Mouse (Mus musculus) gastrocnemius, postnatal 14 days (tissue): ENCODE results near the gene Tagap. TPM values are rescaled to one million over a fixed set of nuclear protein-coding genes. Genes with fewer than 3 reads are reported as not detected.
"Not testable (repeated sequence)": the region's sequence is repeated elsewhere in the genome, so short reads cannot be mapped to it uniquely, and the experiment has no call there.

Source experiments
- DNase-seq: peaks from one replicate; pipeline ENCODE4 v3.0.0; 2021; ENCODE audit warnings: mixed read lengths
- intact Hi-C: fragments of 180-260 bp; cut with DNase I; formaldehyde crosslinking; loops from one replicate; pipeline ENCODE4 v1.15.1; 2025; ENCODE audit warnings: low total_unique reads
- total RNA-seq, 2 experiments: library from RNA; stranded (reverse); gene quantifications; 2 replicates each; pipeline ENCODE4 v1.2.3; 2021

Tagap gene
- total RNA-seq, 2 experiments from 2014 or later, result 1.4 TPM

DNA sequence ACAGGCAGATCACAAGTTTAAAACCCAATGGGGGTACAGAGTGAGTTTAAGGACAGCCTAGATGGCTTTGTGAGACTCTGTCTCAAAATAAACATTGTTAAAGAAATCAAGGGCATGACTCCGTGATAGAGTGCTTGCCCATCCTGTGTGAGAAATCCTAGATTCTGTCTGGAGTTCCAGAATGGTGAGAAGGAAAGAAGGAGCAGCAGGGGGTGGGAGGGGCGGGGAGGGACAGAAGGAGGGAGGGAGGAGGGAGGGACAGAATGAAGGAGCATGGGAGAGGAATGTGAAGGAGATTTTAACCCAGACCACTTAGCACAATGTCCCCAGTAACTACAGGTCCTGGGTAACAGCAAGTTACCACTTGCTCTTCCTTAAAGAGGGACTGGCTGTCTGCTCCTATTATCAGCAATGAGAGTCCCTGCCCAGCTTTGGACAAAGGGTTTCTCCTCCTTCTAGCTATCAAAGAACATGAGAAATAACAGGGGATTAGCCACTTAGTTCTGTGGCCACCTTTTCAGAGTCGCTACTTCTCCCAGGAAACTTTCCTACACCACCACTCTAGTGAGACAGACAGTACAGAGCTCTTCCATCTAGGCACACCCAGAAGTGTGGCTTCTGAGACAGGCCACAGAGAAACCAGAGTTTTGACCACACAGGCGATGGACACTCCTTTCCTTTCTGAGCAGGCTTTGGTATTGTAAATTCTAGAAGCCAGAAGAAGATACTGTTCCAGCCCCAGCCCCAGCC lies 19.7 kb upstream of the Tagap start:
- no peak for DNase-seq
- intact Hi-C loops, result no loop called here

DNA sequence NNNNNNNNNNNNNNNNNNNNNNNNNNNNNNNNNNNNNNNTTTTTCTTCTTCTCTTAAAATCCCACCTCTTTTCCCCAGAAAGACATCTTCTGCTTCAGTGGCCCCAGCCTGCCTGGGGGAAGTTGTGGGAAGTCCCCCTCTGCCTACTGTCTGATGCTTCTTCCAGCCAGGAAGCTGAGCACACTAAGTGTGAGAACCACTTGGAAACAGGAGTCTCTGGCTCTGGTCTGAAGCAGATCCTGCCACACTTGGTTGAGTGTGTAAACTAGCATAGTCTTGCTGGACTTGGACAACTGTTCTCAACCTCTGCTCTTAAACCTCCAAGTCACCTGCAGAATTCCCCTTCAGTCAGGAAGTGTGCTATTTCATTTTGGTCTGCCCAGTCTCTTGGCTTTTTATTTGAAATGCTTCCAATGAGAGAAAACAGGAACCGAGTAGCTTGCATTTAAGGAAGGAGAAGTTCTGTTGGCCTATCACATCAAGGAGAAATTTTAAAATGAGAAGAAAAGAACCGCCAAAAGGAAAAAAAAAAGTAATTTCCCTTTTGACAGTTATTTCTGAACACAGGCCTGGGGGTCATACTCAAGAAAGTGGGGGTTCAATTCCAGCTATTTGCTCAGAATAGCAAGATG lies 11.1 kb upstream of the Tagap start:
- intact Hi-C loops, result no loop called here
- no peak for DNase-seq

DNA sequence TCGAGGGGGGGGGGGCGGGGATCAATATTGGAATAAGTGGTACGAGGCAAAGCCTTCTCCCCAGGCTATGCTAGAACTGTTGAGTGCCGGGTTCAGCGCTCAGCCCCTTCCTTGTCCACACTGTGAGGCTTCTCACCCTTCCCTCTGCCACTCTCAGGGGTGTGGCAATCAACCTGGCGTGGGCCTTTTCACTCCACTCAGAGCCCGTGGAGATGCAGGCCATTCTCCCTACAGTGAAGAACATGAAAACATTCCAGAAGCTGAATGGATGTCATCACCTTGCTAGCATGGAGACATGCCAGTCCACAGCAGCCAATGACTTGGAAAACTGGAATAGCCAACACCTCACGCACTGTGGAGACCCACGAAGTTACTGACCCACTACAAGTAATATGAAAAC lies 10.0 kb upstream of the Tagap start:
- intact Hi-C loops, result no loop called here
- DNase-seq, result no peak

DNA sequence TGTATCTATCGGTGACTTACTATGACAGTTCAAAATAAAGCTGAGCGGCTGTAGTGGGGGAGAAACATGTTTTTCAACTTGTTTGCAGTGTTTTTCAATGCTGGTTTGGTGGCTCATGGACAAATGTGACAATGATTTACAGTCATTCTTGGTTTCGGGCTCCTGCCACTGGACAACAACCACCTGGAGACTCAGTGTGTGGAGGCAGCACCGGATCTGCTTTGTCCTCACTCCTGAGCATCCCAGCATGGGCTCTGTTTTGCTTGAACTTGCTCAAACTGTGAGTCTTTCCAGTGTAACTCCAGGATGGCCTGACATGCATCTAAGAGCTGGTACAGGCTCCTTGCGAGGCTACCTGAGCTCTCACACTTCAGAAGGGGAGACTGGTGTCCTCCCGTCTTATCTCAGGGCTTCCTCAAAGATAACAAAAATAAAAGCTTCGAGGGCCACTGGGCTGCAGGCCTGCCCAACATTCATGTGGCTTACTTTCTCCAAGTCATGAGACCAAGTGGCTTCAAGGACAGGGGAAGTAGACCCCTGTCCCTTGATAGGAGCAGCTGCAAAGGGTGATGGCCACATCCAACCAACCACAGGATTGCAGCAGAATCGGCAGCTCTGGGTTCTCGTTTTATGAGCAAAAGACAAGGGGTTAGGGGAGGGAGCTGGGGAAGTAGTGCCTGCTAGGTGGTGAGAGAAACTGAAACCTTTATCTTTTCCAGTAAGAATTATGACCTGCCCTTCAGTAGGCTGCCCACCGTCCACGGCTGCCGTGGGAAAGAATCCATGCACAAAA lies 8.8 kb upstream of the Tagap start:
- intact Hi-C loops, result no loop called here
- no peak for DNase-seq

DNA sequence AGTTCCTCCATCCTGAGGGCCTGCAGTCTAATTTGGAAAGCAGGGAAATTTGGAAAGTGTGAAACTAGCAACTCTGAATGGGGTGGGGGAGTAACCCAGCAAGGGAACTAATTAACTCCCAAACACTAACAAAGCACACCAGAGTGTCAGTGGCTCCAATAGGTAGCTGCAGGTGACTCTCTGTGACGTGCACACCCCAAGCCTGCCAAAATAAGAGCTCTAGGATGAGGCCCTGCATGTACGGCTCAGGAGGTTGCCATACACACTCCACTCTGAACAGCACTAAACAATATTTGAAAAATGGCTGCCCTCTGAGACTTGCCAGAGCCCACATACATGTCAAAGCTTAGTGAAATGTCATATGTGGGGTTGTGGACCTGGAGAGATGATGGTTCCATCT lies 7.4 kb upstream of the Tagap start:
- no peak for DNase-seq
- intact Hi-C loops, result no loop called here

DNA sequence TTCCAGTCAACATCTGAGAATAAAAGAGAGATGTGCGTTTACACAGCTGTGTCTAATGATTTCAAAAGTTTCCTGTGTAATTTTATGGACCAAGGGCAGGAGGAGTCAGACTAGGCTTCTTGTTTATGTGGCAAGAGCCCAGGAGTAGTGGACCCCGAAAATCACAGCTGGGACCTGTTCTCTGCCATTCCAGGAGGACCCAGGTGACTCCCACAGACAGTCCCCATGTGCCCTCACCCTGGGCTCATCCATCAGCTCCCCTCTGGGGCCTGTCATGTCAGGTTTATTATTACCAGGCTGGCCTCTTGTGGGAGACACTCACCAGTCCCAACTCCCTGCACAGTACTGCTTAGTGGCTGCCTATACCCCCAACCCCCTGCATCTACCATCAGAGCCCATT lies 6.6 kb upstream of the Tagap start:
- DNase-seq, result no peak
- intact Hi-C loops, result no loop called here

DNA sequence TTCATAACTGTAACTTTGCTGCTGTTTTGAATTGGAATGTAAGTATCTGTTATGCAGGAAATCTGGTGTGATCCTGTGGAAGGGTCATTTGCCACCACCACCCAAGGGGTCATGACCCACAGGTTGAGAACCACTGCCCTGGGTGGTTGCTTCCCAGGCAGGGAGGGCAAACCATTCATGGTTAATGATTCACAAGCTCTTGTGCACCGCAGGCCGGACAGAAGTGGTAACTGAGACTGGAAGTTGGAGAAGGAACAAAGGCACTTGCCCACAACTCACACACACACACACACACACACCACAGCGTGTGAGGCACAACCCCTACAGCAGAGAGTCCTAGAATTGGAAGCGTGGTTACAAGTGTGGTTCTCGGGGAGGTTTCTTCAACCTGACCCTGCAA lies 3.2 kb upstream of the Tagap start:
- intact Hi-C loops, result no loop called here
- DNase-seq, result no peak

DNA sequence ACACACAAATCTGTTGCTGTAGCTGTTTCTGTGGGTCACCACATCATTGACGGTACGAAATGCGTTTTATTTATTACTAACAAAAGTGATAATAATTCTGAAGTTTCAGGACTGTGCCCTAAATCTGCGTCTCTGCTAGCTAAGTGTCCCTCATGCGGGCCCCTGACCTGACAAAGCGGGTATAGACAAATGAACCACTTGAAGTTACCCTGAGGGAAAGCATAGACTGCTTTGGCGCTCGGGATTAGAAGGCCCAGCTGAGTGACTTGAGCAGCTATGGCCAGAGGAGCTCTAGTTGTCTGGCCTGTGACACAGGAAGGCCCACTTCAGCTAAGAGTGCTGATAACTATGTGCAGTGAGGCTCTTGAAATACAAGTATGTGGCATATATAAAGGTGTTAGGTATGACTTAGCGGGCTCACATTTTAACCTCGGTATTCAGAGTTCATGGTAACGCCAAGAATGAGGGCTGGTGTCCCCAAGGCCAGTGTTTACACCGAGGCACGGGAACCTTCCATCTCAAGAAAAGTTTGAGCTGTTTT lies 1.5 kb upstream of the Tagap start:
- DNase-seq, result no peak
- intact Hi-C loops, result no loop called here

DNA sequence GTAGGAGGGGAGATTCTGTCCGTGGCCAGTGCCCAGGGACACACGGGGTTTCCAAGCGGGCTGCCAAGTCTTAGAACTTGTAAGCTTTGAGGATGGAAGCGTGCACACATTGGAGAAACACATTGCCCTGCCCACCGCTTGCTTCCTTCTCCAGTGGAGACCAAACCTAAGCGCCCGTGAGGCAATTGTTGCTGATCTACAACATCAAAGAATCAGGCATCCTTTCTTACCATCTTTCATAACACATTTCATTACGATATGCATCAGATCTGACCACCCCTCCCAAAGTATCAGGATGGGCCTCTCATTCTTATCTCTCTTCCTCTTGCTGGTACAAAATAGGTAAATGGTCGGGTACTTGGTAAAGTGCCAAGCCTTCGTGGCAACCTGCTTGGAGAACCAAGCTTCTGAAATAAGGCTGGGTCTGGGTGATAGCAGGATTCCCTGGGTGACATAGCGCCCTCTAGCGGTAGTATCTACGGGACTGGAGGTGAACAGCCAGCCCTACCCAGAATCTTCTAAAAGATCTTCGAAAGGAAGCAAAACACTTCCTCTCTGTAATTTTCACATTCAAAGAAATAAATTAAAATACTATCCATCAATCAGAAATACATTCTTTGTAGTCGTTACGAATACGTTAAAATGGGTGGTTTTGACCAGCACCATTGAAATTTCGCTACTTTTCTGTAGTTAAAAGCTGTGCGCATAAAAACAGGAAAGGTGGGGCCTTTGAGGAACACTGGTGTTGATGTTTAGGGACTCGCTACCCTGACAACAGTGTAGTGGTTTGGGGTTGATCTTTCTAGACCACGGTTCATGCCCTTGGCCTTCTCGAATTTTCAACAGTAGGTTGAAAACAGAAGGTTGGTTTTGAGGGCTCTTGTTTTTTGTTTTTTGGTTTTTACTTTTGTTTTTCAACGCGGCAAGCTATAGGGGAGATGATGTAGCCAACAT lies 2.1 kb downstream of the Tagap start:
- intact Hi-C loops, result loop anchor here (5.0 kb wide), 1 partner anchor 61 kb away; no protein-coding TSS in a partner anchor
- DNase-seq, result peak; percentile 62

DNA sequence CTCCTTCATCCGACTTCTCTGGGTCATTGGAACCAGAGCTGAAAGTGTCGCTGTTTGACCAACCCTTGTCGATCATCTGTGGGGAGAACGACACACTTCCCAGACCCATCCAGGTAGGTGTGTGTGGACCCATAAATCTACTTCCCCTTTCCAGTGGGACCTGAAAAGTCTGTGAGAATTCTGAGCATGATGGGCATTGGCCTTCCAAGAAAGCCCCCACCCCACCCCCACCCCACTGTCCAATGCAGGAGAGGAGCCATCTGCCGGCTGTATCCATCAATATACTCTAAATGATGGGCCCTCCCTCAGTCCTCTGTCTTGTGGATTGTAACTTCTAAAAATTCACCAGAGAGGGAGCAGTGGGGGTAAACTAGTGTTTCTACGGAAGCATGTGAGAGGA lies 2.9 kb downstream of the Tagap start:
- DNase-seq, result no peak
- intact Hi-C loops, result loop anchor here (5.0 kb wide), 1 partner anchor 61 kb away; no protein-coding TSS in a partner anchor

DNA sequence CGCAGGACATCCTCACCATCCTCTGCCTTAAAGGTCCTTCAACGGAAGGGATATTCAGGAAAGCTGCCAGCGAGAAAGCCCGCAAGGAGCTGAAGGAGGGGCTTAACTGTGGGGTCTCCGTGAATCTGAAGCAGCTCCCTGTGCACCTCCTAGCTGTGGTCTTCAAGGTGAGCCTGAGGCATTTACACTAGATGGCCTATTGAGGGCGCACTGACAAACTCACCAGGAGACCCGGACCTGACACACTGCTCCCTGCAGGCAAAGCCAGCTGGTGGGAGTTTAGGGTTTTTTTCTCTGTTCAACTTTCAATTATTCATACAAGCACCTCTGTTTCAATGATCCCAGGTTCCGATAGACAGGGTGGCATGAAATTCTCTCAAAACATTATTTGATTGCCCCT lies 3.5 kb downstream of the Tagap start:
- intact Hi-C loops, result loop anchor here (5.0 kb wide), 1 partner anchor 62 kb away; no protein-coding TSS in a partner anchor
- no peak for DNase-seq

DNA sequence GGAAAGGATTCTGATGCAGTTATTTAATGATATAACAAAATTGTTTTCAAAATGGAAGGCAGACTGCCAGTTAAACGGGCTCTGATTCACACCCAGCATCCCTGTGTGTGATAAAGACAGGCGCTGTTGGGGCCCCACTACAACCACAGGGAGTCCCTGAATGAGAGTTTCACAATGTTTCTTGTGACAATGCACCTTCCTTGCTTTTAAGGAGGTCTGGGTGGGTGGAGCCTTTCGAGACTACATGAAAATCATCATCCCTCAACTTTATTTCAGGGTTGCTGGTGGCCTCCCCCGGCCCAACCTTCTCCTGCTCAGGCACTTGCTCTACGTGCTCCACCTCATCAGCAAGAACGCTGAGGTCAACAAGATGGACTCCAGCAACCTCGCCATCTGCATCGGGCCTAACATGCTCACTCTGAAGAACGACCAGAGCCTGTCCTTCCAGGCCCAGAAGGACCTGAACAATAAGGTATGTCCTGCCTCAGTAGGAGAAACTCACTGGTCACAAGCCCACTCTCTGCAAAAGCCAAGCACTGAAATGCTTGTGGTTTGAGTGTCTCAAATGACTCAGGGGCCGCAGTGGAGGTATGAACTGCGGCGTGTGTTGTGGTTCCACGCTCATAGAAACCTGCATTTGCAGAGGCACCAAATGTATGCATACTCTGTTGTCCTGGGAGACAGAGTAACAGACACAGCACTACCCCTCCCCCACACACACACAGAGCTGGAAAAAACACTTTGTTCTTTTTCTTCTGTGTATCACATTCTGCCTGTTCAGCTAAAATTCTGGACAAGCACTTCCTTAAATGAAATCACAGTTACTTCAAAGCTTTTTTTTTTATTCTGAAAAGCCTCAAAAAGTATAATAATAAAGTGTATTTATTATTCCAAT lies 5.5 kb downstream of the Tagap start:
- intact Hi-C loops, result no loop called here
- no peak for DNase-seq

DNA sequence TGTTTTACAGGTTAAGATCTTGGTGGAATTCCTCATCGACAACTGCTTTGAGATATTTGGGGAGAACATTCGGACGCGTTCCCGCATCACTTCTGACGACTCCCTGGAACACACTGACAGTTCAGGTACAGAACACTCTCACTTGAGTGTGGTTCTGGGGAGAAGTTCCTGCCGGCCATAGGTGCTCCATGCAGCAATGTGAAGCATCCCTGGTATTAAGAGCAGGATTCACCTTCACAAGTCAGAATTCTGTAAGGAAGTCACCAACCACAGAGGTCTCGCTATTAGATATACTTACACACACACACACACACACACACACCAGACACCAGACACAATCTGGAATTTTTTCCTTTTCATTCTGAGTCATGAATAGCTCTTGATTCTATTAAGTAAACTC lies 6.3 kb downstream of the Tagap start:
- DNase-seq, intact Hi-C loops: not testable (repeated sequence)

DNA sequence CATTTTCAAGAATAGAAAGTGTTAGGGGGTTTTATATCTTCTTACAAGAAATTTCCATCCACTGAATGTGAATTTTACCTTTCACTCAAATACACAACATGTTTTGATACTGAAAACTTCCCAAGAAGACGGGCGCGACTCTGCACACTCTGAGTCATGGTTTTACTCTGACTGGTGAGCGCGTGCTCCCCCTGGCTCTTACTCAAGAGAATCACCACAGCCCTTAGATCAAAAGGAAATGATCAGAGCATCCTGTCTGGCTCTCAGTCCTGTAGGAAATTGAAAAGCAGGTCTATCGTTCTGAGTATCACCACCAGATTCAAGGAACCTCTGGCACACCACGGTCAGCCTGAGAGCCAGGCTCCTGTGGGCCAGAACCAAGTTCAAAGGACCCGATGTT lies 13.8 kb downstream of the Tagap start:
- intact Hi-C loops, result no loop called here
- DNase-seq, result peak; percentile 30

DNA sequence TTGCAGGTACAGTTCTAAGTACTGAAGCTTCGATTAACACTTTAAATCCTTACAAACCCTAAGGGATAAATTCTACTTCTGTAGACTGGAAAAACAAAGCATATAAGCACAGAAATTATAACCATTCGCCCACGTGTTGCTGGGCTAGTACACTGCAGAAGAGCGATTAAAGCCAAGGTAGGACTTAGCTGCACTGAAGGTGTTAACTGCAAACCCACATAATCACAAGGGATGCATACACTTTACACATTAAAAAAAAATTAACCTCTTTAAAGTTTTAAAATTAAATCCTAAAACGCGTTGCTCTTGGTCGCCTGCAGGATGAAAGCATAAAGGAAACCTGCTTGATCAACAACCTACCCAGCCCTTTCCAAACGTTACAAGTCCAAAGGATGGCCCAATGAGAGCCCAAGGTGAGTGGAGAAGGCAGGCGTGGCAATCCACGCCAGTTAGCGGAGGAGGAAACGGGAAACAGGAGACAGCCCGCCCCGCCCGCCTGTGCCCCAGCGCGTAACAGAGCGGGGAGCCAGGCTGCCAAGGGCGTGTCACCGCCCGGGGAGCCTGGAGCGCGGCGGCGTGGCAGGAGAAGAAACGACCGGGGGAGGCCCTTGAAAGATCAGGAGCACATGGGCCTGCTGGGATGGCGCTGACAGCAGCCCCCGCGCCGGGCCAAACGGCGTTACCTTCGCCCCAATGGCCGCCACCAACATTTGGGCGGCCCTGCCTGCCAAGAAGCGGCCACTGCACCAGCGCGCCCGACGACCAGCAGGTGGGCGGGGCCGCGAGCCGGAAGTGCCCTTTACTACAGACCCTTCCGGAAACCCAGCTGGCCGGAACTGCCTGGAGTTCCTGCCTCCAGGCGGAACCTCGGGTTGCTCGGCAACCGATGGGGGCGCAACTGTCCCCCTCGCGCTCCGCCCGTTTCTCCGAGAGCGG lies 19.6 kb downstream of the Tagap start, which contains the start of gene Rsph3a:
Gene Rsph3a (plus strand): TSS at position 498 of the 936 bp plus-strand sequence.
- intact Hi-C loops, result not testable (repeated sequence)
- peak; percentile 90 for DNase-seq

DNA sequence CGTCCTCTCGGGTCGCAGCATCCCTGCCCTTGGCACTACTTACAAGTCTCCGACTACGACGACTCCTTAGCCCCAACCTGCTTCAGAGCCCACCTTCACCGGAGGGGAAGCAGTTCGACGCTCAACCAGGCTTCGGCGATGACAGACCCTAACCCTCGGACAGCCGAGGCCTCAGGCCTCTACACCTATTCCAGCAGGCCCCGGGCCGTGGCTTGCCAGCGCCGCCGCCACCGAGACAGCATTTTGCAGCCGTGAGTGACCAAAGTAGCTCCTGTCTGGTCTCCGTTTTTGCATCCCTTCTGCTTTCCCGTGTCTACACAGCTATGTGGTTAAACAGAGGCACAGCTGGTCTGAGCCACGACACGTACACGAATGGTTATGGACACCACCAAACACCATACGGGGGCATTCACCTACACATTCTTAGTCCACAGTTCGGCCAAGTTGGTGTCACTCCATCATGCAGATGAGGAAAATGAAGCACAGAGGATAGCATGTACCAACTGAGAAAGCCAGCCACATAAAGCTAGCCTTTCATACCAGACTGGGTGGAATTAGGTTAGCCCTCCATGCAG lies 20.3 kb downstream of the Tagap start:
- DNase-seq, intact Hi-C loops: not testable (repeated sequence)

DNA sequence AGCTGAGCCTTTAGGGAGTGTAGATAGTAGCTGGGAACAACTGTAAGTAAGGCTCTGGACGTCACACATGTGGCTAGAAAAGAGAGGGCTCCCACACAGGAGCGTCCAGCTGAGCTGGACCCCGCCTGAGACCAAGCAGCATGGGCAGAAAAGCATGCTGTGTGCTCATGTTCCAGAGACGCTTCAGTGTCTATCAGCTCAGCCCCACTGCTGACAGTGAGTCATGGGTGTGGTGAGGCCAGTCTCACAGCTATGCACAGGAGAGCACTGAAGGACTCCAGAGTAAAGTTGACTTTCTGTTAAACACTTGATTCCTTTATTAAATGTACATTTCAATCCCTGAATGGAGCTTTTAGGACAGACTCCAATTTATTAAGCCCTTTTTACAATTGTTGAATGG lies 25.5 kb downstream of the Tagap start:
- intact Hi-C loops, DNase-seq: not testable (repeated sequence)
